Mouse (Mus musculus): ENCODE measurements at regions not wholly inside any gene's neighbourhood (a gene's known extent, or its start where the extent isn't known, plus 50 kb on each side); places are given as distances from the start of the nearest gene placed in this dataset.

GRCm38 (mm10) chr1:177545031-177545735 lies 103.0 kb downstream of the Zbtb18 start:
- H3K4me1 ChIP-seq = no peaks in the 10 kb centered on the region
- H3K4me3 ChIP-seq = no peak overlapping the region
- H3K27ac ChIP-seq = no peak overlapping the region
- no peaks in the 10 kb centered on the region for H3K27me3 ChIP-seq (ENCODE audit: insufficient read depth, poor library complexity, severe bottlenecking)
- no peaks in the 10 kb centered on the region for H3K9me3 ChIP-seq
- H3K36me3 ChIP-seq = no peaks in the 10 kb centered on the region
- DNase-seq (ENCODE audit: low spot score) = peak; percentile 38
- 81% methylated on average over 15 of the region's 15 CpGs for WGBS

GRCm38 (mm10) chr1:177547716-177548115 lies 105.6 kb downstream of the Zbtb18 start:
- Histone ChIP-seq H3K27me3 (ENCODE audit: insufficient read depth, poor library complexity, severe bottlenecking) (no peaks in the 10 kb centered on the region), H3K4me1 (no peaks in the 10 kb centered on the region), H3K27ac (no peak overlapping the region), H3K36me3 (no peaks in the 10 kb centered on the region), H3K9me3 (no peaks in the 10 kb centered on the region), H3K4me3 (no peak overlapping the region)
- WGBS = 85% methylated on average over 6 of the region's 6 CpGs
- DNase-seq (ENCODE audit: low spot score) = peak; percentile 61

DNA sequence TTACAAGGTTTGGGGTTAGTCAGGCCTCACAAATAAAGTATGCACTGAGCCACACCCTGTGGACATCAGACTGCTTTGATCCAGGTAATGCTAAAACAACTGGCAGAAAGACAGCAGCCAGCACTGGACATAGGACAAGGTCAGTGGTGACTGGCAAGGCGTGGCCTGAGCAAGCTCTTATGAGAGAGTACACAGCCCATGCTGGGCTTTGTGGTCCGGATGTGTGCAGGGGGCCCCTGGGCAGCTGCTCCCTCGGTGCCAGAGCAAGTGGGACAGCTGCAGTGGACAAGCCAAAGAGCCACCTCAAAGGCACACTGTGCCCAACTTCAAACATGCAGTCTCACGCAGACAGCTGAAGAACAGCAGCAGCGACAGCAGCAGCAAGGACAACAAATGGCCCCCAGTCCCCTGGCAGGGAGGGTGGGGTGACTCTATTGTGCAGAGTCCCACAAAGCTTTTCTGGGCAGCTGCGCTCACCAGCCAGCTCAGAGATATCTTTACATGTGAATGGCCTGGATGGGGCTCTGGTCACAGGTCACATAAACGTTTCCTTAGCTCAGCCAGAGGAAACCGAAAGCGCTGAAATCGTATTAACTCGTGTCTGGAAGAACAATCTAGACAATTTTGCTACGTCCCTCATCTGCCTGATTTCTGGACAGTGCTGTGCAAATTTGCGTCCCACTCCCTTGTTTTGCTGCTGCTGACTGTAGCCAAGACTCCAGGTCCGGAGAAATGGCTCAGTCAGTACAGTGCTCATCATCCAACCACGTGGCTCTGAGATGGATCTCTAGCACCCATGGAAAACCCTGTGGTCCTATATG lies 113.5 kb downstream of the Zbtb18 start:
- Histone ChIP-seq H3K27ac (peak overlapping the region; percentile 73), H3K36me3 (no peaks in the 10 kb centered on the region), H3K9me3 (no peaks in the 10 kb centered on the region), H3K27me3 (ENCODE audit: insufficient read depth, poor library complexity, severe bottlenecking) (no peaks in the 10 kb centered on the region), H3K4me1 (peaks cover 11% of the 10 kb centered on the region), H3K4me3 (no peak overlapping the region)
- DNase-seq (ENCODE audit: low spot score) = no peak
- WGBS = 40% methylated on average over 15 of the region's 15 CpGs

- Histone ChIP-seq H3K4me3 (no peak overlapping the region), H3K36me3 (no peaks in the 10 kb centered on the region), H3K27ac (no peak overlapping the region), H3K9me3 (no peaks in the 10 kb centered on the region), H3K27me3 (ENCODE audit: insufficient read depth, poor library complexity, severe bottlenecking) (no peaks in the 10 kb centered on the region), H3K4me1 (peaks cover 11% of the 10 kb centered on the region)
- no peak for DNase-seq (ENCODE audit: low spot score)
- 61% methylated on average over 6 of the region's 6 CpGs for WGBS
Measured at GRCm38 (mm10) chr1:177557432-177557831, 115.3 kb downstream of the Zbtb18 start.

GRCm38 (mm10) chr1:177557856-177558255 lies 115.7 kb downstream of the Zbtb18 start:
- Histone ChIP-seq H3K9me3 (no peaks in the 10 kb centered on the region), H3K27me3 (ENCODE audit: insufficient read depth, poor library complexity, severe bottlenecking) (no peaks in the 10 kb centered on the region), H3K27ac (no peak overlapping the region), H3K4me1 (peaks cover 11% of the 10 kb centered on the region), H3K36me3 (no peaks in the 10 kb centered on the region), H3K4me3 (no peak overlapping the region)
- 67% methylated on average over 4 of the region's 4 CpGs for WGBS
- DNase-seq (ENCODE audit: low spot score) = no peak

DNA sequence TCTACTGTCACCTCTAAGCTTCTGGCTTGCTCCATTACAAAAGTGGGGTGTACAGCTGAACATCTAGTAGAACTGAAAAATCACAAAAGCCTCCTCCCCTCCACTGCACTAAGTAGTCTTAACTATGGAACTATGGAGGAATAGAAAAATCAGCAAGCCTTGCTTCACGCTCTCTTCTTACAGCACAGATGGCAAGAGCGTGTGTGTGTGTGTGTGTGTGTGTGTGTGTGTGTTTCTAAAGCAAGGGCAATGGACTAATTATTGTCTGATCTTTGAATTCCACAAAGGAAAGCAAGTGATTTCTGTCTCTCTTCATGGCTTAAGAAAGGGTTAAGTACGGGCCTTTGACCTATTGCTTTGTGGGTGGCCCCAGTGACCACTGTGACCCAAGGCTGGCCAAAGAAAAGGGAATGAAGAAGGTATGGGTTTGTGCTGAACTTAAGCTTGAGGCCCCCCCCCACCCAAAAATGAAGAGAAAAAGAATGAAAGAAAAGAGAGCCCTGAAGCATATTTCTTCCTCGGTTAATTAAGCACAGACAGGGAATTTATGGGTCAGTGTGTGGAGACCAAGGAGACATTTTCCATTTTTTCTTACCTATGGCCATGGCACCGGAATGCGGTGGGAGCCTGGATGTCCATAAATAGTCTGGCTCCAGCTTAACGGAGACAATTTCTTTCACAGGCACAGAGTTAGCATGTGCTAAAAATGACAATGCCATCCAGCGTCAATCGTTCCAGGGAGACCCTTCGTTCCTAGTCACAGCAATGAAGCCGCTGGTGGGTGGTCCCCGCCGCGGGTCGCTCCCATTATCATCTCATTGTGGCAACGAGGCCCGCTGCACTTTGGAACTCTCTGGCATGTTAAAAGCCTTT lies 119.8 kb downstream of the Zbtb18 start:
- H3K27ac ChIP-seq = no peak overlapping the region
- no peaks in the 10 kb centered on the region for H3K4me1 ChIP-seq
- H3K4me3 ChIP-seq = no peak overlapping the region
- H3K9me3 ChIP-seq = no peaks in the 10 kb centered on the region
- H3K36me3 ChIP-seq = no peaks in the 10 kb centered on the region
- 71% methylated on average over 17 of the region's 17 CpGs for WGBS
- DNase-seq (ENCODE audit: low spot score) = no peak
- H3K27me3 ChIP-seq (ENCODE audit: insufficient read depth, poor library complexity, severe bottlenecking) = no peaks in the 10 kb centered on the region

DNA sequence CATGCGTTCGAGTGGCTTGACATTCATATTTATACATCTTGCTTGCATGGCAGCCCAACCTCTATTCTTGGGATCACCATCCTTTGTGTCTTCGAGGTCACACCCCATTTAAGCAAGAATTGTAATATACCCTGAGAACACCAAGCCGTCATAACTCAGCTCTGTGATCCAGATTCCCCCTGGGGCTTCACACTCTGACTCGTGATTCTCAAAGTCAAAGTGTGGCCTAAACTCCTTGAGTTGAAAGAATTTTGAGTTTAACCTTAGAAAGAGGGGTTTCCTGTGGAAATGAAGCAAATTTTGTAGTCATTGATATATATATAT lies 120.4 kb downstream of the Zbtb18 start:
- H3K4me1 ChIP-seq = no peaks in the 10 kb centered on the region
- no peaks in the 10 kb centered on the region for H3K36me3 ChIP-seq
- no peak overlapping the region for H3K4me3 ChIP-seq
- no peak overlapping the region for H3K27ac ChIP-seq
- no peaks in the 10 kb centered on the region for H3K9me3 ChIP-seq
- H3K27me3 ChIP-seq (ENCODE audit: insufficient read depth, poor library complexity, severe bottlenecking) = no peaks in the 10 kb centered on the region
- 84% methylated on average over 5 of the region's 5 CpGs for WGBS
- no peak for DNase-seq (ENCODE audit: low spot score)

DNA sequence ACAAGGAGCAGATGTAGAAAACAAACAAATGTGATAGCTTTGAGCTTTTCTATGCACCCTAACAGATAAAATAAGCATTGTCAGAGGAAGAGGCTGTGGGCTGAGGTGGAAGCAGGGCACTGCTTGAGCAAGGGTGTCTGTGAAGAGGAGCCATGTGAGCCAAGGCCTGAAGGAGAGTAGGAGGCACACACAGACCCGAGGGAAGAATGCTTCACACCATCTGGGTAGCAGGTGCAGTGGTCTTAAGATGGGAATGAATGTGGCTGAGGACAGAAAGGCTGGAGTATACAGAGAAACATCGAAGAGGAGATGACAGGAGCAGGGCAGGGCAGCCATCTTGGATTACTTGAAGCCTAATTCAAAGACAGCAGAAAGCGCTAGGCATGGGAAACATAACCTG lies 123.5 kb downstream of the Zbtb18 start:
- 85% methylated on average over 3 of the region's 3 CpGs for WGBS
- H3K4me3 ChIP-seq = no peak overlapping the region
- H3K27me3 ChIP-seq (ENCODE audit: insufficient read depth, poor library complexity, severe bottlenecking) = no peaks in the 10 kb centered on the region
- no peak for DNase-seq (ENCODE audit: low spot score)
- no peaks in the 10 kb centered on the region for H3K36me3 ChIP-seq
- no peaks in the 10 kb centered on the region for H3K9me3 ChIP-seq
- H3K27ac ChIP-seq = no peak overlapping the region
- 0 out of 2 replicates have a peak, but pooled peaks cover 4% of the 10 kb centered on the region for H3K4me1 ChIP-seq

GRCm38 (mm10) chr1:177568056-177568816 lies 126.1 kb downstream of the Zbtb18 start:
- Histone ChIP-seq H3K27me3 (ENCODE audit: insufficient read depth, poor library complexity, severe bottlenecking) (no peaks in the 10 kb centered on the region), H3K27ac (no peak overlapping the region), H3K4me3 (no peak overlapping the region), H3K4me1 (0 out of 2 replicates have a peak, but pooled peaks cover 4% of the 10 kb centered on the region), H3K36me3 (no peaks in the 10 kb centered on the region), H3K9me3 (no peaks in the 10 kb centered on the region)
- WGBS = 59% methylated on average over 9 of the region's 9 CpGs
- no peak for DNase-seq (ENCODE audit: low spot score)

DNA sequence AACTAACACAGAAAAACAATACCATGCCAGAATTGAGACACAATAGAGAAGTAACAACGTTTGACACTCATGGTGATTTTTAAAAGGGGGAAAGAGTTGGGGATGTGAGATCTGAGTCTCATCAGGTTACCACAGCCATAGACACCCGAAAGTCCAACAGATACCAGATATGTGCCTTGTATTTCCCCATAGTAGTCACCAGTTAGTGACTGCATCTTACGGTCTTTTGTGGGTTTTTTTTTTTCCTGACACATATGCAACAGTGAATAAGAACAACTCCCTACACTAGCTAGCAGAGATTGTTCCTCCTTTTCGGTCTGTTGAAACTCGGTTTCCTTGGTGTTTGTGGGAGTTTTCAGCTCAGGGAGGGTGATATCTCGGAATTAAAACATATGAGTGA lies 127.4 kb downstream of the Zbtb18 start:
- no peak overlapping the region for H3K4me3 ChIP-seq
- 0 out of 2 replicates have a peak, but pooled peaks cover 4% of the 10 kb centered on the region for H3K4me1 ChIP-seq
- DNase-seq (ENCODE audit: low spot score) = no peak
- WGBS = 79% methylated on average over 6 of the region's 6 CpGs
- no peak overlapping the region for H3K27ac ChIP-seq
- H3K27me3 ChIP-seq (ENCODE audit: insufficient read depth, poor library complexity, severe bottlenecking) = no peaks in the 10 kb centered on the region
- no peaks in the 10 kb centered on the region for H3K36me3 ChIP-seq
- no peaks in the 10 kb centered on the region for H3K9me3 ChIP-seq

DNA sequence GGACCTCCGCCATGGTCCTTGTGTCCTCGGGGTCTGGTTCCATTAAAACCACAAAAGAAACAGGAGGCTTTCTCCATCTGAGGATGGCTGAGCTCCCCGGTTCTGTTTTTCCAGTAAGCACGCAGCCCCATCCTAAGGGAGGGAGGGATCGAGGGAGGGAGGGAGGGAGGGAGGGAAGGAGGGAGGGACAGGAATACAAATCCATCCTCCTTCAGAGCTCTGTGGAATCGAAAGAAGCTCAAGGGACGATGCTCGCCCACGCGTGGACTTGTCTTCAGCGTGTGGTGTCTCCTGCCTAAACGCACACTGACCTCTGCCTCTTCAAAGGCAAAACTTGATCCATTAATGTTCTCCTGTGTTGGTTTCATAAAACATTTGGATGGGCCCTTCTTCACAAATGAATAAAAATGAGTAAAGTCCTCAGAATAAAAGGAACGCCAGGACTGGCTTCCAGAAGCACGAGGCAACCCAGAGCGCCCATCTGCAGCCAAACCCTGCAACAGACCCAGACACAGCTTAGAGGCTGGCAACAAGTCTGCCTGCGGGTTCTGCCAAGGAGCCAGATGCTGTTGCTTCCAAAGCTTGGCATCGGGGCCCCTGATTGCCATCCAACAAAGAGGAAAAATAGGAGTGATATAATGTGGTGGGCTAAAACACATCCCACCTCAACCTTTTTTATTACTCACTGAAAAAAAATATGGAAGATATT lies 131.0 kb downstream of the Zbtb18 start:
- H3K27ac ChIP-seq = no peak overlapping the region
- no peaks in the 10 kb centered on the region for H3K27me3 ChIP-seq (ENCODE audit: insufficient read depth, poor library complexity, severe bottlenecking)
- no peaks in the 10 kb centered on the region for H3K36me3 ChIP-seq
- 0 out of 2 replicates have a peak, but pooled peaks cover under 1% of the 10 kb centered on the region for H3K4me1 ChIP-seq
- H3K9me3 ChIP-seq = no peaks in the 10 kb centered on the region
- no peak overlapping the region for H3K4me3 ChIP-seq
- no peak for DNase-seq (ENCODE audit: low spot score)
- WGBS = 83% methylated on average over 17 of the region's 17 CpGs

DNA sequence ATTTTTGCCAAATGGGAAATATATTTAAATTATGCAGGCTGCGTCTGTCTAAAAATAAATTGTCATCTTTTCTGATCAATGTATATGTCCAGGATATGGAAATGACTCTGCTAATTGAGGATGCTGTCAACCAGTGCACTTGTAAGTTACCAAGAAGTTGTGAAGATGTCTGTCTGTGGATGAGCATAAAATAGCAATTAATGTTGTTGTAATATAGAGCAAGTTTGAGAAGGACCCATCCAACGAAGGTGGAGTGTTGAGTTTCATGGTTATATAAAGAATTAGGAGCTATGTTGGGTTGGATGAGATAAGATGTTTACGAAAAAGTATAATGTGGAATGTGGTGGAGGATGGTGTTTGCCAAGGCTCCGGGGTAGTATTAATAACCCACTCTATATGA lies 131.6 kb downstream of the Zbtb18 start:
- DNase-seq (ENCODE audit: low spot score) = no peak
- no peak overlapping the region for H3K4me3 ChIP-seq
- H3K27me3 ChIP-seq (ENCODE audit: insufficient read depth, poor library complexity, severe bottlenecking) = no peaks in the 10 kb centered on the region
- no peak overlapping the region for H3K27ac ChIP-seq
- no peaks in the 10 kb centered on the region for H3K4me1 ChIP-seq
- WGBS = 88% methylated on average over 4 of the region's 4 CpGs
- H3K9me3 ChIP-seq = no peaks in the 10 kb centered on the region
- no peaks in the 10 kb centered on the region for H3K36me3 ChIP-seq
